Mouse (Mus musculus) hindbrain, embryonic 12.5 days (tissue): ENCODE data around the gene Cdrt4. TPM values are rescaled to one million over a fixed set of nuclear protein-coding genes. Genes with fewer than 3 reads are reported as not detected.

Source experiments
- ATAC-seq: fragments of 200-750 bp; cut with Nextera tagmentation; 2 replicates; pipeline ENCODE4 v1.8.0; 2017; ENCODE audit warnings: moderate TSS enrichment; ENCODE audit not compliant: low FRiP score
- H3K27ac ChIP-seq: fragments of 300-500 bp; sonication (generic); 2 replicates; pipeline ENCODE4 v1.5.1; 2016; ENCODE audit warnings: mild to moderate bottlenecking
- H3K27me3 ChIP-seq: fragments of 300-500 bp; sonication (generic); 2 replicates; pipeline ENCODE4 v1.6.1; 2016; ENCODE audit warnings: mild to moderate bottlenecking
- H3K36me3 ChIP-seq: fragments of 300-500 bp; sonication (generic); 2 replicates; pipeline ENCODE4 v1.6.1; 2016; ENCODE audit warnings: mild to moderate bottlenecking
- H3K4me1 ChIP-seq: fragments of 300-500 bp; sonication (generic); 2 replicates; pipeline ENCODE4 v1.6.1; 2016
- H3K4me2 ChIP-seq: fragments of 300-500 bp; sonication (generic); replicated peaks from 2 replicates; pipeline ENCODE4 v1.6.1; 2016; ENCODE audit warnings: mild to moderate bottlenecking
- H3K4me3 ChIP-seq: fragments of 300-500 bp; sonication (generic); 2 replicates; pipeline ENCODE4 v1.5.1; 2016; ENCODE audit warnings: mild to moderate bottlenecking
- H3K9ac ChIP-seq: fragments of 300-500 bp; sonication (generic); 2 replicates; pipeline ENCODE4 v1.6.1; 2016; ENCODE audit warnings: mild to moderate bottlenecking, moderate library complexity
- H3K9me3 ChIP-seq: fragments of 300-500 bp; sonication (generic); replicated peaks from 2 replicates; pipeline ENCODE4 v1.6.1; 2016; ENCODE audit warnings: mild to moderate bottlenecking
- WGBS: fragments of 180-500 bp; shearing (Covaris S2); methylation state at CpG from one replicate; pipeline ENCODE4 v1.1.7; 2016; 5-methylcytosine and 5-hydroxymethylcytosine counted together
- polyA plus RNA-seq: library from polyadenylated mRNA; unstranded; fragments of >200 nt; fragmentation: Nextera tagmentation; extraction: Ambion mirVana; gene quantifications from 2 replicates; pipeline ENCODE4 v1.2.1, GENCODE M21; 2016

The Cdrt4 gene
- polyA plus RNA-seq, 1 experiment from 2014 or later: not detected

DNA sequence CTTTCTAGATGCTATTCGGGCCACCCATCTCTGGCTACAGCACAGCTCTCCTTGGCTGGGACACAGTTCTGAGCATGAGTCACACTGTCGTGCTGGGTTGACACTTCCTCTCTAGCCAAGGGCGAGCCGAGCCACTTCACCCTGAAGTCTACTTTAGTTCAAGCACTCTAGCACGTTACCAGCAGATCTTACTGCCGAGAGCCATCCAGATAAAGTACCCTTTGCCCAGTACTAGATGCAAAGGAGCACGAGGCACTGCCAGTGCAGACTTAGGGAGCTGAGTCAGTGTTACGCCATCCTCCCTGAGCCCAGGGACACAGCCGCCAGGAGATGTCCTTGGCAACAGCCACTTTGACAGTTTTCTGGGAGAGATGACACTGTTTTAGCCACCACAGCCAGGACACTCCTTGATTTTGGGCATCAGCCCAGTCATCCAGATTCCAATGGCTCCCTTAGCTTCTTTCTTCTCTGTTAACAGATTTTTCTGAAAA, 75.7 kb downstream of the Cdrt4 start:
- Histone ChIP-seq H3K9me3 (no peaks in the 10 kb centered on the region), H3K4me3 (no peak overlapping the region), H3K36me3 (no peaks in the 10 kb centered on the region), H3K4me2 (no peak overlapping the region), H3K27ac (no peak overlapping the region), H3K9ac (no peak overlapping the region), H3K4me1 (no peaks in the 10 kb centered on the region), H3K27me3 (no peaks in the 10 kb centered on the region)
- ATAC-seq: no peak
- WGBS: 88% methylated on average over 9 of the region's 9 CpGs

DNA sequence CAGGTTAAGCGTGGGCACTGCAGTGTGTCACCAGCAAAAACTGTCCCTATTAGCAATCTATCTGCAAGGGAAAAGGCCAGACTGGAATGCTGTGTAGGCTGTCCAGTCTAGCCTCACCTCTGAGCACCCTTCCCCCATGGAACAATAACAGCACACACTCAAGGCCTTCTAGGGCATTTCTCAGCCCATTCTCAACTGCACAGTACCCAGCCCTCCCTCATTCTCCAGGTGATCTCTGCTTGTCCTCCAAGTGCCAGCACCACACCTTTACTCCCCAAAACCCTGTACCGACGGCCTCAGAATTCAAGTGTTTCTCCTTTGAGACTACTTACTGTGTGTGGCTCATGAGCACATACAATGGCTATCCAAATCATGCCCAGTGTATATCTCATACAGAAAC, 77.1 kb downstream of the Cdrt4 start:
- Histone ChIP-seq H3K9ac (no peak overlapping the region), H3K4me2 (no peak overlapping the region), H3K27me3 (no peaks in the 10 kb centered on the region), H3K36me3 (no peaks in the 10 kb centered on the region), H3K4me1 (no peaks in the 10 kb centered on the region), H3K27ac (no peak overlapping the region), H3K9me3 (no peaks in the 10 kb centered on the region), H3K4me3 (no peak overlapping the region)
- no peak for ATAC-seq
- WGBS: 91% methylated on average over 3 of the region's 3 CpGs

DNA sequence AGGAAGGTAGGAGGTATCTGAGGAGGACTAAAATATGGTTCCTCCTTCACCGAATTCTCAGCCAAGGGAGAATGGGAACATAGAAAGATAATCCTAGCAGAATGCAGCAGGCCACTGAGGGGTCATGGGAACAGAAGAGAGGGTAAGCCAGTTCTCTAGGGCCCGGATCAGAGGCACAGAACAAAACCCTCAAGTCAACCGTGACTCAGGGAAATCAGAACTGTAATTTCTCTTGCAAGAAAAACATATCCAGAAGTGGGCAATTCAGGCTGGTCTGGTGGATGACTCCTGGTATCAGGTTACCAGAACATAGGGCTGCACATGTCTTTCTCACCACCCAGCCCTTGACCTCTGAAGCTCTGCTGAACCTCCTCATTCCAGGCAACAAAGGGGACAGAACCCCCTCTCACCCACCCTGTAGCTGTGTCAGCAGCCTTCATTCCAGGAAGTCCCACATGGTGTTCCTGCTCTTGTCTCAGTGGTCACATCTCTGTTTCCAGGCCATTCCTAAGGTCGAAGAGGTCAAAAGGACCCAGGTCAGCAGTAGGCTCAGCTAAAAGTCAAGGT, 78.2 kb downstream of the Cdrt4 start:
- Histone ChIP-seq H3K9me3 (no peaks in the 10 kb centered on the region), H3K4me3 (no peak overlapping the region), H3K27ac (no peak overlapping the region), H3K27me3 (no peaks in the 10 kb centered on the region), H3K9ac (no peak overlapping the region), H3K4me1 (no peaks in the 10 kb centered on the region), H3K36me3 (no peaks in the 10 kb centered on the region), H3K4me2 (no peak overlapping the region)
- ATAC-seq: no peak
- WGBS: 65% methylated on average over 4 of the region's 4 CpGs

DNA sequence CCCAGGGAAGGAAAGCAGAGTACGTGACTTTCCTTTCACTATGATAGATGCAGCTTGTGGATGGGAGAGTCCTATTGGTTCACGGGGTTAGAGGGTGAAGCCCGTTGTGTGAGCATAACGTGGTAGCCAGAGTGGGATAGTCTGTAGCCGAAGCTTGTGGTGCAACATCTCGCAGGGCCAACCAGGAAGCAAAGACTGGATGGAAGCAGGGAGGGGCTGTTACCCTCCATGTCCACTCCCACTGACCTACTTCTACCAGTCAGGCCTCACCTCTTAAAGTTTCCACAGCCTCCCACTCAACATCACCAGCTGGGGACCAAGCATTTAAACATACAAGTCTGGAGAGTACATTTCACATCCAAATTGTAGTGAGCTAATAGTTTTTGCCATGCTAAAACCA, 78.7 kb downstream of the Cdrt4 start:
- H3K27ac ChIP-seq: no peak overlapping the region
- no peaks in the 10 kb centered on the region for H3K4me1 ChIP-seq
- WGBS: 92% methylated on average over 6 of the region's 6 CpGs
- no peaks in the 10 kb centered on the region for H3K27me3 ChIP-seq
- H3K9me3 ChIP-seq: no peaks in the 10 kb centered on the region
- H3K4me3 ChIP-seq: no peak overlapping the region
- H3K9ac ChIP-seq: no peak overlapping the region
- no peak overlapping the region for H3K4me2 ChIP-seq
- H3K36me3 ChIP-seq: no peaks in the 10 kb centered on the region
- ATAC-seq: no peak

DNA sequence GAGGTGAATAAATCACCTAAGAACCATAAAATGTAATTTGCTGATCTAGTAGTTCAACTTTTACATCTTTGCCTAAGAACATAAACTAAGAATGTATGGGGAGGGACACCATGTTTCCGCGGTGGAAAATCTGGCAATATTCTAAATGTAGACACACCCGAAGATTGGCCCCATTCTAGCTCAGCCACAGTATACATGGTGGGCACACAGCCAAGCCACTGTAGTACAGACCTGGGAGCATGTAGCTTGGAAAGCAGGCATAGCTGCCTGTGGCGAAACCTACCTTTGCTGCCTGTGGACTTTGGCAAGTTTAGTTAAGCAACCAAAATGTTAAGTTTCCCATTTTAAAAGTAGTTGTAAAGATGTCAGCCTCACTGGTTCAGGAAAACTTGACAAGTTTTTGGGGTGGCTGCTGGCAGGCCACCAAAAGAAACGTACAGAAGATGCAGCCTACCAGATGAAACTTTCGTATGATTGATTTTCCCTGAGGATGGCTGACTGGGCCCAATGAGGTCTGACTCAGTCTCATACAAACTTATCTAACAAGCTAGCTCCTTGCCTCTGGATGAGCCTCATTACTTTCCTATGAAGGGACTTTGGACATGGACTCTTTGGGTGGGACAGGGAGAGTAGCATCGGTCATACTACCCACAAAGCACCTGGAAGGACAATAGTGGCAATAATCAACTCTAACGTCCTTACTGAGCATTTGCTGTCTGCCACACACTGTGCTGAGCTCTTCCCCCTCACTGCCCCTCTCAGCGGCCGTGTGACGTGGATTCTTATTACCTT, 84.6 kb downstream of the Cdrt4 start:
- 78% methylated on average over 11 of the region's 11 CpGs for WGBS

DNA sequence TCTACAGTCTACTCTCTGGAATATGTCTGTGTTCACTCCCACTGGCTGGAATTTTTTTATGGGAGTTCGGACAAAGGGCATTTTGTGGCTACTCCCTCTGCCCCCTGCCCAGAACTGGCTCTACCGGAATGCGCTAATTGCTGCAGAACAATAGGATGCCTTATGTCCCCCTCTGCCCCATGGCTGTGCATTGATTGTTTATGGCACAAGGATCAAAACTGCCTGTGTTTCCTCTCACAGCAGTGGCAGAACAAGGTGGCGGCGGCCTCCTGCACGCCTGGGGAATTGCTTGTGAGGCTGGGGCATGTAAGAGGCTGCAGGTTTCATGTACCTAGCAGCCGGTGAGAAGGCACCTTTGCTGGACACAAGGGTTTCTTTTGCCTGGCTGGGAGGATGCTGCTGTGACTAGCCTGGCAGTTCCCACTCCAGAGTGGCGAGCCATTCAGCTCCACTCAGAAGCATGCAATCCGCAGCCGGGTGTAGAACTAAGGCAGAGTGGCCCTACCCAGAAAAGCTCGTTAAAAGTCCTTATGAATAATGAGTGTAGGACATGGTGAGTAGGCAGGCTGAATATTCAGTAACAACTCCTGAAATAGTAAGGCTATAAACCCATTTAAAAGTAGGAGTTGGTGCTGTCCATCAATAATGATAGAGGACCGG, 89.1 kb downstream of the Cdrt4 start:
- Histone ChIP-seq H3K9me3 (no peaks in the 10 kb centered on the region), H3K9ac (no peak overlapping the region), H3K27ac (no peak overlapping the region), H3K4me2 (no peak overlapping the region), H3K4me3 (no peak overlapping the region), H3K4me1 (peaks cover 8% of the 10 kb centered on the region), H3K27me3 (no peaks in the 10 kb centered on the region), H3K36me3 (no peaks in the 10 kb centered on the region)
- no peak for ATAC-seq
- WGBS: 48% methylated on average over 12 of the region's 12 CpGs

More for the DNA sequence above, 84.6 kb downstream of the Cdrt4 start:
- no peak overlapping the region for H3K9ac ChIP-seq
- peaks cover 6% of the 10 kb centered on the region for H3K4me1 ChIP-seq
- no peak for ATAC-seq
- H3K4me2 ChIP-seq: no peak overlapping the region
- H3K4me3 ChIP-seq: no peak overlapping the region
- no peaks in the 10 kb centered on the region for H3K9me3 ChIP-seq
- no peak overlapping the region for H3K27ac ChIP-seq
- no peaks in the 10 kb centered on the region for H3K27me3 ChIP-seq
- no peaks in the 10 kb centered on the region for H3K36me3 ChIP-seq

Other genes with a start within 250 kb of the Cdrt4 start
- 20.8 and 21.1 TPM in 2 replicates for gene Zfp287, start 219.3 kb upstream of the Cdrt4 start, polyA plus RNA-seq
- gene Gm10428, start 198.1 kb upstream of the Cdrt4 start, polyA plus RNA-seq: not detected in 2 replicates
- gene Zfp286, start 161.7 kb upstream of the Cdrt4 start, polyA plus RNA-seq: 31.2 and 31.9 TPM in 2 replicates
- 8.0 and 9.4 TPM in 2 replicates for gene Trim16, start 131.0 kb upstream of the Cdrt4 start, polyA plus RNA-seq
- gene Fbxw10, start 104.1 kb upstream of the Cdrt4 start, polyA plus RNA-seq: 0.25 and 0.40 TPM in 2 replicates
- 49.5 and 51.7 TPM in 2 replicates for gene Tvp23b, start 71.7 kb upstream of the Cdrt4 start, polyA plus RNA-seq
- not detected in 2 replicates for gene Tekt3, start 110.5 kb downstream of the Cdrt4 start, polyA plus RNA-seq
- gene Pmp22, start 177.8 kb downstream of the Cdrt4 start, polyA plus RNA-seq: 68.7 and 76.0 TPM in 2 replicates